Mouse (Mus musculus) adrenal gland, postnatal 4 days (tissue): ENCODE measurements around the gene Skap1. TPM values are rescaled to one million over a fixed set of nuclear protein-coding genes. Genes with fewer than 3 reads are reported as not detected.
"Not testable (repeated sequence)": the region's sequence is repeated elsewhere in the genome, so short reads cannot be mapped to it uniquely, and the experiment has no call there.

Experiments
- DNase-seq, 2 experiments: peaks; one replicate each; pipeline ENCODE4 v3.0.0; 2021 to 2022; ENCODE audit warnings: low spot score in 2 of 2, mixed read lengths in 2 of 2
- total RNA-seq, 2 experiments: library from RNA; stranded (reverse); gene quantifications; 2 replicates each; pipeline ENCODE4 v1.2.3; 2021

The Skap1 gene
- total RNA-seq, 2 experiments from 2014 or later, result 6.1 to 7.6 TPM

DNA sequence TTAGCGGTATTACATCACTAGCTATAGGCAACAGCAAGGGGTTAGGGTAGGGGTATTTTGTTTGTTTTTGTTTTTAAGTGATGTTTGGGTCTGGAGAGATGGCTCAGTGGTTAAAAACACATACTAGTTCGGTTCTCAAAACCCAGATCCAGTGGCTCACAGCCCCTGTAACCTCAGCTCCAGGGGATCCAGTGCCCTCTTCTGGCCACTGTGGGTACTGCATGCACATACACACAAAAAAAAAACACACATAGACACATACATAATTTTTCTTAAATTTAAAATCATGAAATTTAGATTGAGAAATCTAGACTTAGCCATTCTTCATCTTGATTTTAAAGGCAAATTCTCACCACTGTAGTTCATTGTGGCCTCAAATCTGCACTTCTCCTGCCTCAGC lies 221.0 kb downstream of the Skap1 start:
- DNase-seq, result no peak

DNA sequence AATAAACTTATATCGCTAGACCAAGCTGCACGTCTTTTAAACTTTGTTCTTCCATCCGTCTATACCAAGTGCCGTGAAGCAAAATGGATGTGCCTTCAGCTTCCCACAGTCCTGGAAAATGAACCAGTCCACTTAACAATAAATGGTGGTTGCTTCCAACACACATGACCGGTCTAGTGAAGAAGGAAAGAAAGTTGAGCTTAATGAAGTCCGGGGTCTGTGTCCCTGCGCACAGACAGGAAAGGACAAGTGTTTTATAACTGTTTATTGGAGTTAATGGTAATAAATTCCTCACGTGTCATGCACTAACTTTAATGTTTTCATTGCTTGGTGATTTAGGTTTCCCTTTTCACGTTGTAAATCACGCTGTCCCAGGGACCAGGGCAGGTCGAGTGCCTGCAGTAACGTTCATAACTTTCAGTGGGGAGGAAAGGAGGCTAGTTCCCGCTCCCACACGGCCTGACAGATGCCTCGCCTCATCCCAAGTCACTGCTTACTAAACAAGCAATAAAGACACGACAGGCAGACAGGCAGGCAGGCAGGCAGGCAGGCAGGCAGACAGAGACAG lies 222.4 kb downstream of the Skap1 start:
- DNase-seq, result no peak

DNA sequence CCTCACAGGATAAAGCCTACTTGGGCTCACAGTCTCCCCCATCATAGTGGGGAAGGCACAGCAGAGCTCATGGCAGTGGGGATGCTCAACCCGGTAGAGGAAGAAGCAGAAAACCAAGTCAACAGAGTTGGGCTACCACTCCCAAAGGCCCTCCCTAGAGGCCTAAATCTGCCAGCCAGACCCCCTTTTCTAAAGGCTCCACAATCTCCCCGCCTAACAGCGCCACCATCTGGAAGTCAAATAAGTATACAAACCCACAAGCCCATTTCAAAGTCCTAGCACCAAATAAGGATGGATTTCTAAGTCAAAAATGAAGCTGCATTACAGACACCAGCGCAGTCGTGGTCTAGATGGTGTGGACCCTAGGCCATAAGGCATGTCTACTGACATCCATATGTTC lies 227.9 kb downstream of the Skap1 start:
- no peak for DNase-seq

DNA sequence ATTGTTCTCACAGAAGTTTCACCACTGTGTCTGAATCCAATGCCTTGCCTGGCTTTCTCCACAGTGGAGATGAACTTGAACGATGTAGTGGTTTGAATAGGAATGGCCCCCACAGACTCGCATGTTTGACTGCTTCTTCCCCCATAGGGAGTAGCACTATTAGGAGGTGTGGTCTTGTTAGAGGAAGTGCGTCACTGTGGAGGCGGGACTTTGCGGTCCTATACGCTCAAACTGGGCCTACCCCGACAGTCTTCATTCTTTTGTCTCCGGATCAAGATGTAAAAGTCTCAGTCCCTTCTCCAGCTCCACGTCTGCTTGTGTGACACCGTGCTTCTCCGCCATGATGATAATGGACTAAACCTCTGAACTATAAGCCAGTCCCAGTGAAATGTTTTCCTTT lies 229.0 kb downstream of the Skap1 start:
- DNase-seq, result no peak

DNA sequence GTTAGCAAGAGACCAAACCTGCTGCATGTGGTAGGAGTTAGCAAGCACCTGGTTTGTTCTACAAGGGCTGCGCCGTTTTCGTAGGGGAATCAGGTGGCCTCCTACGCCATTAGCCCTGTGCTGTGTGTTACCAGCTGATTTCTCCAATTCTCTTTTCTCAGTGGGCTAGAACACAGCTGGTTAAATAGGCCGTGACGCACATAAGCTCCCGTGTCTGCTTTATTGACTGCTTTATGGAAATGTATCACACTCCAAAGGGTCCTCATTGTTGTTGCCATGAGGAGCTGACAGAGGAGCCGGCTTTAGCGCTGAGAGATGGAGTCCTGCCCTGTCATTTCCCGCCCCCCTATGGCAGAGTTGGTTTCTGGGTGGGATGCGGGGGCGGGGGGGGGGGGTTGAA lies 230.4 kb downstream of the Skap1 start:
- no peak for DNase-seq

DNA sequence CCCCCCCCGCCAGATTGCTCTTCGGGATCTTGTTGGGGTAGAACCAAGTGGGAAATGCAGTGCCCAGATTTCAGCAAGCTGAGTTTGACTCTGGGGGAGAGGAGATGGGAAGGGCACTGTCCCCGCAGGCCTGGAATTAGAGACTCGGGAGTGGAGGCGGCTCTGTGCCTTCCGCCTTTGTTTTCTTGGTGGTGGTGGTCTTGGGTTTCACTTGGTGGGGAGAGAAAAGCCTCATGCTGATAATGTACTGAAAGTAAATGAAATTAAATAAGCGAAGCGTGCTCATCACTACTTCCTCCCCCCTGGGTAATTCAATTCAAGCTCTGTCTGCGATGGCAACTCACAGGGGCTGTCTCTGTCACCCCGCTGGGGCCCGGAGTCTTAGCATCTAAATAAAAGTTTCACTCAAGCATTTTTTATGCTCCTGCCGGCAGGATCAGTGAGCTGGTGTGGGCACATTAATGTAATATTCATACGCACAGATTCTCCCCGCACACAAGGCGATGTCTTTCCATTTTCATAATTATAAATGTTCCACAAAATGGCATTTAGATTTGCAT lies 231.9 kb downstream of the Skap1 start:
- no peak for DNase-seq

DNA sequence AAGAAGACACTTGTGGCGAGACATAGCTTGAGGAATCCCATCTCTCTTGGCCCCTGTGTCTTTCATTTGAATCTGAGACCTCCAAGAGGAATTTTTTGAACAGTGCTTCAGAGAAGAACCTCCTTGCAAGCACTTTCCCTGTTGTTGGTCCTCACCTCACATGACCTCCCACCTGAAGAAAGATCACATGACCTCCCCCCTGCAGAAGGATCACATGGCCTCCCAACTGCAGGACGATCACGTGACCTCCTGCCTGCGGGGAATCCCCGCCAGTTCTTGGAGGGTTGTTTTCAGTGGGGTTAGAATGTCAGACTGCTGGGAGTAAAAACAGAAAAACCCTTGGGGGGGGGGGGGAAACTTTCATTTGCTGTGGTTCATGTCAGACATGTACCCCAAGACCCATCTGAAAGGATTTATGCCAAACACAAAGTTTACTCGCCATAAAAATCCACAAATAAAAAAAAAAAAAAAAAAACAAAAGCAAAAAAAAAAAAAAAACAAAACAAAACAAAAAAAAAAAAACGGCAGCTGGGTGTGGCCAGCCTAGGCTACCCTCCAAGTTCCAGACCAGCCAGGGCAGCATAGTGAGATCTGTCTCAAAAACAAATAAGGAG lies 232.6 kb downstream of the Skap1 start:
- DNase-seq, result no peak

DNA sequence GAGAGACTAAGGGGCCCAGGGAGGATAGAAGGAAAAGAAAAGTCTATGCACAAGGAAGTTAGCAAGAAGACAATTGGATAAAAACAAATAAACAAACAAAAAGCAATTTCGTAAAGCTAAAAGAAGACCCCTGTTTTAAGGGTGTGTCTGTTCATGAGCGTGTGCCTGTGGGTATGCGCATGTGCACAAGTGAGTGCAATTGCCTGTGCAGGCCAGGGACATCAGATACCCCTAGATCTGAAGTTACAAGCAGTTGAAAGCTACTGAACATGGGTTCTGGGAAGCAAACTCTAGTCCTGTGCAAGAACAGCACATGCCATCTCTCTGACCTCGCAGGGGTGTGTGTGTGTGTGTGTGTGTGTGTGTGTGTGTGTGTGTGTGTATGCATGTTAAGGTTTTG lies 233.1 kb downstream of the Skap1 start:
- DNase-seq, result no peak

DNA sequence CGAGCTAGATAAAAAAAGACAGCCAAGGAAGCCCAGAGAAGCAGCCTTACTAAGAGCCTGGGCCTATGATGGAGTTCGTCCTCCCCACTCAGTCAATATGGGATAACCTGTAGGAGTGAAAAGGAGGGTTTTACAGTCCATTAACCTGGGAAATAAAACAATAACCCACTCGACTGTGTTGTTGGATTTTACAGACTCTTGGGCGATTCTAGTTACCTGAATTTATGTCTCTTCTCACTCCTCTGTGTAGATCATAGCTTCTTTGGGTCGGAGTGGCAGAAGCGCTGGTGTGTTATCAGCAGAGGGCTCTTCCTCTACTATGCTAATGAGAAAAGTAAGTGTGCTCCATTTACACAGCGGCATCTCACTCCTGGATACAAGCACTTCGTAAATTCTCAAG lies 239.4 kb downstream of the Skap1 start:
- DNase-seq, result no peak

DNA sequence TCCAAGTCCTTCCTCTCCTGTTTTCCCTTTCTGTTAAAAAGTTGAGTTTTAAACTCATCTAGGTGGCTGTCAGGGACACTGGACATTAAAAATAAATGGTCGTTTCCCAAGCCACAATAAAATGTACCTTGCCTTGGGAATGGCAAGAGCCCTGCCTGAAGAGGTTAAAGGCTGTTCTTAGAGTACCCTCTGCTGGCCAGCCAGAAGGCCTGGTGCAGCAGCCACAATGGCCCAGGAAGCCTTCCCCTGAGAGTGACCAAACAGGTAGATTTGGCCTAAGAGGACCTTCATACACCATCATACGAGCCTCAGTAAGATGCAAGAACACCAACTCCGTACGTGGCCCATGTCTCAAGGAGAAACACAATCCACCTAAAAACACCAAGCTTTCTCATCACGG lies 246.9 kb downstream of the Skap1 start:
- DNase-seq, result no peak

DNA sequence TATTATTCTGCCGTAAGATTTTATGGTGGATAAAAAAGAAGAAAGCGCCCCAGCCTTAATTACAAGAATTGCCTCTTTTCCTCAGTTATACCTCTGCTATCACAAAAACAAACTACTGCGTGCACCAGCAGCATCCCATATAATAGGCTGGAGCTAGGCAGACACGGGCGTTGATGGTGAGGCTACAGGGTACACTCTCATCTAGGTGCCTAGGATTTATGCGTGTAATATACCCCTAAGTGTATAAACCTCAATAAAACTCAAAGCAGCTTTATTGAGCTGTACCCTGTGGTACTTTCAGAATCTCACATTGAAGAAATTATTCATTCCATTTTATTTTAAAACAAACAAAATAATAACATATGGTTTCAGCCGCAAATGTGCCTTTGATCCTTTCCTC lies 247.3 kb downstream of the Skap1 start:
- DNase-seq, result no peak

DNA sequence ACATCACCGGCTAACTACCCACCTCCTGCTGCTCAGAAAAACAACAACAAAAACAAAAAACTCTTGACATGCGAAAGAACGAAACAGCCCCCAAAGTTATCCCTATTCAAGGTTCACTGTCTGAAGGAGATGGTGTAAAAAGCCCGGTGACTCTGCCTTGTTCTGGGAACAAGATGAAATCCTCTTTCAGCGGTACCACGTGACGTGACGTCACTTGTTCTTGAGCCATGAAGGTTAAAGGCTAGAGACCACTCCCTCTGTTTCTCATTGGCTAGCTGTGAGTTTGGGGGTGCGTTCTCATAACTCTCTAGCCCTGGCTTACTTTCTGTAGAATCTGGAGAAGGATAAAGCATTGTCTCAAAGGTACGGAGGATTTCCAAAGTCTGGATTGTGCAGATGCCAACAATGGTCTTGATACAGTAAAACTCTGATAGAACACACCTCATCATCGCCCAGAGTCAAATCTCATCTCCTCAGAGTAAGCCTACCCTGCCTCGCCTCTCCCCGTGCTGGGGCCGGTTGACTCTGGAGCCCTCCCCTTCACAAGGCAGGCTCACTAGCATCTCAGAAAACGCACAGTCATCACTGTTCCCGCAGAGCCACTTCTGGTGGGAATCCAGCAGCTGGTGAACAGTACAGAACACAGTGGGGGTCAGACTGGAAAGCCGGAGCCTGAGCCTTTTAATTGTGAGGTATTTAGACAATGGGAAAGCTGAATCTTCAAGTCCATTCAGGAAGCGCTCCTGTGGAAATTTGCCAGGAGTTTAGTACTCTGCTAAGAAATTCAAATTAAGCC lies 249.0 kb downstream of the Skap1 start:
- DNase-seq, result no peak

DNA sequence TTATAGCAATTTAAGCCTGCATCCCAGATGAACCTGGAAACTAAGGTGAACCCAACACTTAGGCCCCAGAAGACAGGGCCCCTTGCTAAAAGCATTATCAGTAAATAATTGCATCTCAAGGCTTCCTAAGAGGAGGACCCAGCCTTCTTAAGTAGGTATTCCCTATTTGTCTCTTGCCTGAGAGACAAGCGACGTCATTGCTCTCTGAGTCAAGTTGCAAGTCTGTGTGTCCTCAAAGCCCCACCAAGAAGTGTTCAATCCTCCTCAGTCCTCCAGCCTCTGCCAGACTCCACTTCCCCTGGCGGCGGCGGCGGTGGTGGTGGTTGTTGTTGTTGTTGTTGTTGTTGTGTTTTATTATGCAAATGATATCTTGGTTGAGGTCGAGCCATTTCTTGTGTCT lies 249.6 kb downstream of the Skap1 start:
- DNase-seq, result no peak

DNA sequence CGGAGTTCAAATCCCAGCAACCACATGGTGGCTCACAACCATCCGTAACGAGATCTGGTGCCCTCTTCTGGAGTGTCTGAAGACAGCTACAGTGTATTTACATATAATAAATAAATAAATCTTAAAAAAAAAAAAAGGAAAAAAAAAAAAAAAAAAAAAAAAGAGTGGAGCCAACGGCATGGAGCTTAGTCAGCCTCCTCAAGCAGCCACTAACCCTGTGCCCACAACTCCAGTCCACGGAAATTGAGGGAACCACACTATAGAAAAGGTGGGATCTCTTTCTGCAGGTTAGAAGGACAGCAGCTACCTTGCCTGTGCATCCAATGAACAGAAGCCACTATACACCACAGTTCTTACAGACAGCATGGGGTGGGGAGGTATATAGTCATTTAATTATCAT lies 250.8 kb downstream of the Skap1 start:
- not testable (repeated sequence) for DNase-seq

DNA sequence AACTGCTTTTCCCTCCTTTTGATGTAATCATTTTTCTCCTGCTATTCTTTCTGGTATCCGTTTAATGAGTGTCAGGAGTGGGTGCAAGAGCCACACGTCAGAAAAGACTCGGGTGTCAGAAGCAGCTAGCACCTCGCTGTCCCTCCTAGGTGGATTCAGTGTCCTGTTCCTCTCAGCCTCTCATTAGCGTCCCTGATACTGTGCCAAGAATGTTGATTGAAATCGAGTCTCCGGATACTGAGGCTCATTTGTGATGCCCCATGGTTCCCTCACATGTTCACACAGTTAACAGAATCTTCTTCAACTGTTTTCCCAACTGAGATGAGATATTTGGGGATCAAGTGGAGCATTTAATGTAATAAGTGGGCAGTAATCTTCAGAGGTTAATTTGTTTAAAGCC lies 254.2 kb downstream of the Skap1 start:
- DNase-seq, result no peak

DNA sequence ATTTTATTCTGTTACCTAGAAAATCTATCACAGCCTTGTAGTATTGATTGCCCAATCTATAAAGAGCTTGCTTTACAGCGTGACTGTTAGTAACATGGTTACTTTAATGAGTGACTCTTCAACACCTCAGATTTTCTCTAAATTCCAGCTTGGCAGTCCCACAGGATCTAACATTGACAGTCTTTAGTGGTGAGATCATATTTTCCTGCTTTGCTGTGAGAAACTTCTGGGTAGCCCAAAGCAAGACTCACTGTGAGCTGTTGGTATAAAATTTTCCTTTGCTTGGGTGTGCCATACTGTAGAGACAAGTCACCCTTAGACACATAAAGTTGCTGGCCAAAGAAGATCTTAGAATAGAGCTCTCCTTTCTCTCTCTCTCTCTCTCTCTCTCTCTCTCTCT lies 261.4 kb downstream of the Skap1 start:
- no peak for DNase-seq

DNA sequence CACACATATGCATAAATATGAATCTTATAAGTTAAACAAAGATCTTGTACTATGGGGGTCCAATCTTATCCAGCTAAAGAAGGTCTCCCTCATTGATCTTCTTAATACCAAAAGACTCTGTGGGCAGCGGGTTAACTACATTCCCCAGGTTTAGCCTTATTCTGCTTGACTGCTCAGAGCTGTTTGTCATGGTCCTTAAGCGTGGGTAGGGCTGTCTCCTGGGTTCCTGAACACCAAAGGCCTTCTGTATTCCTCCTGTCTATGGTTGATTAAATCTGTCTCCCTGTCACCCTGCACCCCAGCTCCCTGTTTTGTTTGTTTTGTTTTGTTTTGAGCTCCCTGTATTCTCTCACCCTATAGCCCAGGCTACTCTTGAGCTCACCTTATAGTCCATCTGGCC lies 264.2 kb downstream of the Skap1 start:
- DNase-seq, result no peak

DNA sequence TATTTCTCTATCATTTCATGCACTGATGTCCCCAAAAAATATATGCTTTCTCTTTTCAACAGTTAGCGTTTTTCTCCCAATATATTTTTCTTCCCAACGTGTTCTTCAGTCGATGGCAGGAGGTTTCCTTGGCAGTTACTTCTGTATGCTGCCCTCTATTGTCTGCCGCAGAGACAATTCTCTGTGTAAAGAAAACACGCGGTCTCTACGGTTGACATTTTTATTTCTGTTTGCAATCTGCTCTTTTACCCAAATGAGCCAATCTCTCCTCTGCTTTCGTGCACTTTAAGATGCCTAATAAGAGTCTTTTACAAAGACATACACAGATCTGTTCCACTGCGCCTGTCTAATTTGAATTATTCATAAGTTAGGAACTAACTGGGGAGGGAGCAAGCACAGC lies 265.1 kb downstream of the Skap1 start:
- DNase-seq, result no peak

DNA sequence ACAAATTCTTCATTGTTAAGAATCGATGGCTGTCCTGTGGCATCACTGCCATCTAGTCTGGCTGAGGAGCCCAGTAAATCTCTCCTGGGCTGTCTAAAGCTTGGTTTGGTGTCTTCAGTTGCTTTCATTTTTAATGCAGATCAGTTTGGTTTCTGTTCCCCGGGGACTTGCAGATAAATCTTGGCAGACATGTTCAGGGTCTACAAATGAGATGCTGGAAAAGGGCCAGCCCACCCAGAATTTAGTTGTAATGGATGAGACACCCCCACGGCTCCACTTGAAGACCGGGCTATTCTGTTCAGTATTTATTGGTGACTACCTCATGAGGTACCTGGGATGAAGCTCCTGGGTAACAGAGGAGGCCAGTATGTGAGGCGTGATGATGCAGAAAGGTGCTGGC lies 265.9 kb downstream of the Skap1 start:
- DNase-seq, result no peak

DNA sequence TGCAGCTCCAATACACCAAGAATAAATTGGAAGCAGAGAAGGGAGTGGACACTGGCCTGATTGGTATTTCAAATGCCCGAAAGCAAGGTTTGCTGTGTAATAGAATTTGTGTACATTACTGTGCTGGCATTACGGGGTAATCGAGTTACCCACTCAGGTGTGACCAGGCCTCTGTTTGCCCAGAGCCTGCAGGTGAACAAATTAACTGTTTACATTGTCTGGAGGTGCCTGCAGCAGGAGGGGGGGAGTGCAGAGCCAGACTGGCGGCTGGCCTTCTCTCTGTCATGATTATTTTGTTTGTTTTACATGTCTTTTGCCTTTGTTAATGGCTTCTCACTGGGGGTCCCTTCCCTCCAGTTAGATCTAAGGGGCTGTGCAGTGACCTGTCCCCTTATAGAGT lies 268.3 kb downstream of the Skap1 start:
- DNase-seq, result no peak

DNA sequence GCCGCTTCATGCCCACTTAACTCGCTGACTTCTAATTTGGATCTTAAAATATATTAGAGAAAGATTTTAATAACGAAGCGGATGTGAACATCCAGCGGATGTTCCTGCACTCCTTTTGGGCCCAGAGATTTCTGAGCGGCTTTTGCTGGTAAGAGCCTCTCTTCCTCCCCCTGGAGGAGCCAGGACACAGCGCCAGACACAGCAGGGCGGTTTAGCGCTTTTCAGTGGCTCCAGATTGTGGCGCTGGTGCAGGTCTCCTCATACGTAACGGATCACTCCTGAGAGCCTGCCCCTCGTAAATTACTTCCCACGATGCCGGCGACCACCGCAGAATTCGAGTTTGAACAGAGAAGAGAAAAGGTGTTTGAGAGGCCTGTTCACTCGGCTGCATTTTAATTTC lies 271.5 kb downstream of the Skap1 start:
- DNase-seq, result peak in 1 of 2 experiments; percentile 15

DNA sequence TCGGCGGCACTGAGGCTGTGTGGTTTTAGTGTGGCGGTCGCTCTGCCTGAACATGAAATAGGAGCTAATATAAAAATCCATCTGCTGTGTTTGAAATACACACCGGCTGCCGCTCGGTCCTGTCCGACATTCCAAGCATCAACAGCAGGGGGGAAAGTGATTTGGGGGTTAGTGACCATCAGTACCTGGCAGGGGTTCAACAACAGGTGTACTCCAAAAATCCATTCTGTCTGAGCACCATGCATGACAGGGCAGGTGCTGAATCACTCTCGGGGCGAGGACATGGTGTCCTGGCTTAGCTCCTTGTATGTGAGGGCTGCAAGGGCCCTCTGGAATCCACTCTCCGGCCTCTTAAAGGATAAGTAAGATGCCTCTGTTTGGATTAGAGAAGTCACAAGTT lies 272.0 kb downstream of the Skap1 start:
- DNase-seq, result no peak
